Mouse (Mus musculus): ENCODE measurements around the gene Cnot4. TPM values are rescaled to one million over a fixed set of nuclear protein-coding genes. Genes with fewer than 3 reads are reported as not detected.

The Cnot4 gene
- total RNA-seq, 4 experiments from 2014 or later: 36.7 to 47.7 (median 39.9) TPM

Other genes with a start within 250 kb of the Cnot4 start
- 10 to 100 TPM; 35.9 to 39.9 (median 38.0) TPM for gene Wdr91, start 222.8 kb downstream of the Cnot4 start, total RNA-seq (2022)
- gene Stra8, start 213.6 kb downstream of the Cnot4 start, total RNA-seq (2022): not detected
- gene Slc23a4, start 145.3 kb downstream of the Cnot4 start, total RNA-seq (2022): 1 to 10 TPM in 3 of 4 experiments, under 1 TPM in 1; 0.67 to 2.2 (median 1.4) TPM
- gene Nup205, start 43.7 kb upstream of the Cnot4 start, total RNA-seq (2022): 10 to 100 TPM; 22.8 to 30.4 (median 25.9) TPM
- gene Slc13a4, start 174.4 kb upstream of the Cnot4 start, total RNA-seq (2022): 10 to 100 TPM; 14.7 to 18.2 (median 17.8) TPM
- 1 to 10 TPM; 2.4 to 3.9 (median 3.0) TPM for gene Fam180a, start 192.4 kb upstream of the Cnot4 start, total RNA-seq (2022)